Mouse (Mus musculus) kidney, adult 2 months (tissue): ENCODE data around the gene Spryd3.

ENCODE experiments used
- CTCF ChIP-seq: fragments of 200-500 bp; conservative IDR thresholded peaks from 2 replicates; pipeline ENCODE4 v1.5.1; 2011; ENCODE audit warnings: low read depth, mild to moderate bottlenecking, control low read depth, low read length, moderate library complexity, mixed read lengths; ENCODE audit not compliant: insufficient read depth, insufficient read length
- POLR2A ChIP-seq: fragments of 200-500 bp; IDR thresholded peaks from one replicate; pipeline ENCODE4 v1.6.1; 2011; ENCODE audit warnings: low read depth, low read length, control low read depth

- TF ChIP-seq POLR2A (no peak), CTCF (no peak)
These were observed 38.0 kb downstream of the Spryd3 start for GRCm38 (mm10) chr15:102097991-102098555.
